Mouse (Mus musculus) C2C12 (cell line): Measurements from ENCODE around the gene Mlxipl.

Source experiments
- CEBPB ChIP-seq: IDR thresholded peaks from one replicate; pipeline ENCODE4 v1.6.1; 2011; ENCODE audit warnings: low read depth, mild to moderate bottlenecking, control low read depth, moderate library complexity
- CTCF ChIP-seq: IDR thresholded peaks from one replicate; pipeline ENCODE4 v1.5.1; 2011; ENCODE audit not compliant: control insufficient read depth, insufficient read depth, insufficient read length
- FOSL1 ChIP-seq: IDR thresholded peaks from one replicate; pipeline ENCODE4 v1.8.0; 2011; ENCODE audit warnings: mild to moderate bottlenecking, low read length; ENCODE audit not compliant: poor library complexity, insufficient read depth, severe bottlenecking
- MAX ChIP-seq: IDR thresholded peaks from one replicate; pipeline ENCODE4 v1.6.1; 2011; ENCODE audit warnings: mild to moderate bottlenecking, control low read depth
- MYOD1 ChIP-seq: IDR thresholded peaks from one replicate; pipeline ENCODE4 v1.6.1; 2011; ENCODE audit warnings: low read depth; ENCODE audit not compliant: control insufficient read depth, insufficient read length
- MYOG ChIP-seq: IDR thresholded peaks from one replicate; pipeline ENCODE4 v1.6.1; 2011; ENCODE audit not compliant: control insufficient read depth, insufficient read length; ENCODE audit errors: extremely low read depth
- USF1 ChIP-seq: IDR thresholded peaks from one replicate; pipeline ENCODE4 v1.6.1; 2011; ENCODE audit warnings: low read depth, mild to moderate bottlenecking, control low read depth, moderate library complexity

DNA sequence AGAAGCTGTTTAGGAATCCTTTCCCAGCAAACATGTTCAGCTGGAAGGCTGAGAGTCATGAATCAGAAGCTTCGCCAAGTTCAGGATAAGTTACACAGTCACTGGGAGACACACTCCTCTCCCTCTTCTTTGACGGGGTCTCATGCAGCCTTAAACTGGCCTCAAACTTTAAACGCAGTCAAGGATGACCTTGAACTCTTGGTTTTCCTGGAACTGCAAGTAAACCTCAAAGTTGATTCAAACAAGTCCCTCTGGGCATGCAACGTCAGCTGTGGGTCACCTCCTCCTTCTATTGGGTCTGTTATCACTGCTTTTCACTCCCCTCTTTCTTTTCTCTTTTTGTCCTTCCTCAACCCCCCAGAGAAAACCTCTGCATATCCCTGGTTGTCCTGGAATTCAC, 77.2 kb downstream of the Mlxipl start:
- TF ChIP-seq CTCF: no peak
- TF ChIP-seq FOSL1: no peak
- TF ChIP-seq MYOD1: no peak
- TF ChIP-seq USF1: no peak
- TF ChIP-seq MAX: no peak
- TF ChIP-seq MYOG: no peak
- TF ChIP-seq CEBPB: no peak
